Mouse (Mus musculus) megakaryocyte progenitor cell, adult 5-6 weeks (primary cell): Measurements from ENCODE around the gene Mrpl55. TPM values are rescaled to one million over a fixed set of nuclear protein-coding genes. Genes with fewer than 3 reads are reported as not detected.

ENCODE experiments used
- ATAC-seq: replicated peaks from 2 replicates; pipeline ENCODE4 v1.8.0; 2016; ENCODE audit warnings: mild to moderate bottlenecking, moderate TSS enrichment, inconsistent platforms; ENCODE audit not compliant: poor library complexity
- total RNA-seq, 2 experiments: library from RNA; stranded (forward) in 1 of 2; stranded (reverse) in 1 of 2; fragments of 157-497, 149-512 nt in 1 of 2; fragments of 200-1000 nt in 1 of 2; gene quantifications; 2 replicates each; pipeline versions ENCODE4 v1.2.3 to v1.2.4; 2015 to 2017

Gene Mrpl55
- total RNA-seq (2015) (33.4 and 49.5 TPM in 2 replicates), total RNA-seq (2017) (48.7 and 56.2 TPM in 2 replicates)

- peak; percentile 97 for ATAC-seq
Measured at GRCm38 (mm10) chr11:59202081-59202995, at the start of gene Mrpl55. TSS of gene Mrpl55 (plus strand) at chr11:59202486.

GRCm38 (mm10) chr11:59154220-59154619 lies 48.1 kb upstream of the Mrpl55 start:
- ATAC-seq: no peak

GRCm38 (mm10) chr11:59155900-59156299 lies 46.4 kb upstream of the Mrpl55 start:
- ATAC-seq: no peak

GRCm38 (mm10) chr11:59159099-59159498 lies 43.2 kb upstream of the Mrpl55 start:
- no peak for ATAC-seq

DNA sequence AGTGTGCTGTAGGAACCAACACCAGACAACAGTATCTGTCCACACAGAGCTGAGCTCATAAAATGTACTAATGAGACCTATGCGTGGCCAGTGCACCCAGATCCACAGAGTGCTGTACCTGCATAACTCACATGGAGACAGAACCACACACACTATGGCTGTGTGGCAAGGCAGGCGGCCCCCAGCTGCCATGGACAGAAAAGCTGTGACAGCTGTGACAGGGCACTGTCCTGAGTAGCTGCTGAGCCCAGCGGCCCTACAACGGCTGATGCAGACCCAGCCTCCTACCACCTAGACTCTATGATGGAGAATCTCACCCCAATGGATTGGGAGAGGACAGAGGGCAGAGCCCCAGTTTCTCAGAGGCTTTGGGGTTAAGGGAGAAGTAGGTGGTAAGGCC lies 42.7 kb upstream of the Mrpl55 start:
- no peak for ATAC-seq

DNA sequence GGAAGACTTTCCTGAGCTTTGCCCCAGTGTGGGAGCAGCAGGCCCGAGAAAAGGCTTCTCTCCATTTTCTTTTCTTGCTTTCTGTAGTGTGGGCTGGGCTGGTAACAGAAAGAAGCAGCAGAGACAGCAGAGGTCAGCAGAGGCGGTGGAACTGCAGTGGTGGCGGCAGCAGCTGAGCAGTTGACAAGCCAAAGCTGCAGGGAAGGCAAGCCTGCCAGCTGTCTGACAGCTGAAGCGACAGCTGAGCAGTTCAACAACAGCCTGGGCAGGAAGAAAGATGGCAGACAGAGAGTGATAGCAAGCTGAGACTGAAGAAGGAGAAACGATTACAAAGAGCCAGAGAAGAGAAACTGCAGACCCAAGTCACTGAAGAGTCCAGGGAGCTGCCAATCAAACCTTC lies 40.9 kb upstream of the Mrpl55 start:
- no peak for ATAC-seq

DNA sequence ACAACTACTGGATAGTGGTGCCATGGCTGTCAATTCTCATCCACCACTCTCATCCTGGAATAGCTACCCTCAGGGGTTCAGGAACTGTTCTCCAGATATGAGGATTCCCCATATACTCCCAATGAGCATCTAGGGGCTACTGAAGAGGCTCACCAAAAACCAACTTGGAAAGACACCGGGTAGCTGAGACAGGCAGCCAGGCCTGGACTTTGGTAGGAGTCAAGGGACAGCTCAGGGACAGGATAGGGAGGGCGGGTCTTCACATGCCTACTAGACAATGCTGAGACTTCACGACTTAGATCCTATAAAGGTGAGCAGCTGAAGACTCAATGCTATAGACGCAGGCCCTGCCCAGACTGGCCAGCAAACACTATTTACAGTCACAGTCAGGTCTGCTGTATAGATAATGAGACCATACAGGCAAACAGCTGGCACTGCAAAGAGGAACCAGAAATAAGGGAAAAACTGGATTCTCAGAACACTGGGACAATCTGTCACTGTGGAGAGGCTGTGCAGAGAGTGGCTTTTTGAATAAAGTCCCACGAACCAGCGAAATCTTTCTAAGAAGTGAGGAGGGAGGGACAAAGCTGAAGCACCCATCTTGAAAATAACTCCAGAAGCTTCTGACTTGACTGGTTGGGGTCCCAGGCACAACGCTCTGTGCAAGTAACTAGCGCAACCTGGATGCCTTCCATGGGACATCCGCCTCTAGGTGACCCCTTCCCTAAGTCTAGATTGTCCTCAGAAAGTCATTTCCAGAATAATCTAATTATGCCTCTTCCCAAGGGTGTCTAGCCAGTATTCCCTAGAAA lies 39.6 kb upstream of the Mrpl55 start:
- no peak for ATAC-seq

GRCm38 (mm10) chr11:59163255-59164236 lies 38.7 kb upstream of the Mrpl55 start, which contains the start of gene Iba57:
TSS of gene Iba57 (minus strand) at chr11:59163739.
- ATAC-seq: peak; percentile 84

- ATAC-seq: peak; percentile 69
Measured at GRCm38 (mm10) chr11:59164384-59164783, 37.9 kb upstream of the Mrpl55 start.

GRCm38 (mm10) chr11:59165616-59166241 lies 36.6 kb upstream of the Mrpl55 start:
- ATAC-seq: no peak

GRCm38 (mm10) chr11:59169807-59170206 lies 32.5 kb upstream of the Mrpl55 start:
- no peak for ATAC-seq

- ATAC-seq: no peak
Measured at GRCm38 (mm10) chr11:59170549-59170948, 31.7 kb upstream of the Mrpl55 start.

- ATAC-seq: no peak
Measured at GRCm38 (mm10) chr11:59174189-59174838, 28.0 kb upstream of the Mrpl55 start.

- no peak for ATAC-seq
Measured at GRCm38 (mm10) chr11:59176475-59176874, 25.8 kb upstream of the Mrpl55 start.

DNA sequence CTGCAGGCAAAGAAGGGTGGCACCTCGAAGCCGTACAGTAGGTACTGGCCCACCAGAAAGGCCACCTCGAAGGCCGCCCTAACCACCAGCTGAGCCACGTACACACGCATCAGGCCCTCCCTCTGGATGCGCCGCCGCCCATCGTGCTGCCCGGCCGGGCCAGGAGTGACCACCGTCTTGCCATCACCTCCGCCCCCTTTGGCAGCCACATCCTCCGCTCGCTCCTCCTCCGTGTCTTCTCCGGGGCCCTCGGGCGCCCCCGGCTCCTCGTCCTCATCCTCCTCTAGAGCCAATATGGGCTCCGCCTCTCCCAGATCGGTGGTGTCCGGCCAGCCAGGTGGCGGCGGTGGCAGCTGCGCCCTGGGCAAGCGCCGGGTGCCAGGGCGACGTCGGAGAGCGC lies 25.4 kb upstream of the Mrpl55 start:
- no peak for ATAC-seq

DNA sequence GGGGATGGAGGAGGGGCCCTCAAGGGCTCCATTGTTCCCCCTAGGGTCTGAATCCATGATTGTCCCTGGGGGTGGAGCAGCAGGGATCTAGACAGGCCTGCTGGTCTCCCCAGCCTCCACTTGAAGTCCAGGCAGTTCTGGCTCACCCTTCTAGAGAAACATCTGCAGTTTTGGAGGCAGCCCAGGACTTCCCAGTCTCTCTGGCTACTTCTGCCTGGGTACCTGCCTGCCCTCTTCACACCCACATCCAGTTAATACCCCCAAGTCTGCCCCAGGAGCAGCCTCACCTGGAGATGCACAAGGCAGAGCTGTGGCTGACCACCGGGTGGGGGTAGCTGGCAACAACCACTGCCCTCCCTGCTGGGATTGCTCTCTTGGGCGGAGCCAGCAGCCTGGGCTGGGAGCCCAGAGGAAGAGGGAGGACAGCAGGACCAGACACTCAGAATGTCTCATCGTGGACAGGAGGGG lies 19.4 kb upstream of the Mrpl55 start, which contains the start of gene Gjc2:
TSS of gene Gjc2 (minus strand) at position 350 of the 468 bp plus-strand sequence.
- ATAC-seq: no peak

GRCm38 (mm10) chr11:59183821-59184220 lies 18.5 kb upstream of the Mrpl55 start:
- peak; percentile 85 for ATAC-seq

DNA sequence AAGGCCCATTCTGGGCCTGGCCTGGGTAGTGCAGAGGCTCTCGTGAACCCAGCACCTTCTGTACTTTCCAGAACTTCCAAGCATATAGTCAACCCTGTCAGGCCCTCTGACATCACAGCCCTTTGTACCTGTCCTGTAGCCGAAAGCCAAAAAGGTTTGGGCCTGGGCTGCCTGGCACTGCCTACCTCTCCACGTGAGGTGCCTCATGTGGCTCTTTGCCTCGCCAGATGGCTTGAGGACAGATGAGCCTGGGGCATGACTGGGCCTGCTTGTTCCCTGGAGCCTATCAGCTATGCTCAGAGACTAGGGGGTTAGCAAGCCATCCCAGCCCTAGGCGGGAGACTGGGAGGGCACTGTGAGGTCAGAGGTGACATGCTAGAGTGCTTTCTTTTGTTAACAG lies 16.8 kb upstream of the Mrpl55 start:
- no peak for ATAC-seq

DNA sequence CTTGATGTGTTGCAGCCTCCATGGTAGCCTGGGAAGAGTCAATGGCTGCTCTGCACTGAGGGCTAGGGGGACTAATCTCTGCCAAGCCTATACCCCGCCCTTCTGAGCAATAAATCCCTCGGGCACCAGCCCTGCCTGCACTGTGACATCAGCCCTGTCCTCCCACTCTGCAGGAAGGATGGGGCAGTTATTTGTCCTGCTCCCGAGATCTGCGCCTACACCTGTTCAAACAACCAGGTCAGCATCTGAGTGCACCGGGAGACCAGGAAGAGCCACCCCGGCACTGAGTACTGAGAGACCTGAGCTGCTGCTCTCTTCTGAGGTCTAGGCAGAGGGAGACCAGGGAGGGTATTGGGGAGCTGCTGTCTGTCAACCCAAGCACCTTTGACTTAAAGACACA lies 14.6 kb upstream of the Mrpl55 start:
- no peak for ATAC-seq
